Mouse (Mus musculus) c-Kit-positive CD71-positive TER-119-positive erythroid progenitor cells, embryonic 14.5 days (primary cell): ENCODE data around the gene Irf2.

Experiments used
- DNase-seq: peaks from one replicate; pipeline ENCODE4 v3.0.0-alpha.2; 2013; ENCODE audit warnings: low spot score

Gene Irf2

DNA sequence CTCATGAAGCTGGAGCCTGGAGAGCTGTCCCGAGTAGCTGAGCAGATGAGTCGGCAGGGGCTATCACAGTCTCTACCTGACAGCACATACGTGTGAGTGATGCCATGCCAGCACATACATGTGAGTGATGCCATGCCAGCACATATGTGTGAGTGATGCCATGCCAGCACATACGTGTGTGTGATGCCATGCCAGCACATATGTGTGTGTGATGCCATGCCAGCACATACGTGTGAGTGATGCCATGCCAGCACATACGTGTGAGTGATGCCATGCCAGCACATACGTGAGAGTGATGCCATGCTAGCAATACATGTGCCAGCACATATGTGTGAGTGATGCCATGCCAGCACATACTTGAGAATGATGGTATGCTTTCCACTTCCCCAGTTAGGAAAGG is 18.6 kb downstream of the Irf2 start:
- DNase-seq, result no peak

DNA sequence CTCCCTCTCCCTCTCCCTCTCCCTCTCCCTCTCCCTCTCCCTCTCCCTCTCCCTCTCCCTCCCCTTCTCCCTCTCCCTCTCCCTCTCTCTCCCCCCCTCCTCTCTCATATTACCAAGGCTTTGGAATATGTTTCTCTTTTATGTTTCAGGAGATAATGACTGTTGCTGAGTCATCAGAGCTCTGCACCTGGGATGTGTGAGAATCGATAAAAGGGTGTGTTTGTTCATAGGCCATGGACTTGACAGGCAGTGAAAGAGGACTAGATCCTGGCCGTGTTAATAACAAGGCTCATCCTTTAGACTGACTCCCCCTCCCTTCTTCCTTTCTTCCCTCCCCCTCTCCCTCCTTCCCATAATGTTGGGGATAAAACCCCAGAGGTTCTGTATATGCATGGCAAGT is 19.1 kb downstream of the Irf2 start:
- peak; percentile 69 for DNase-seq

DNA sequence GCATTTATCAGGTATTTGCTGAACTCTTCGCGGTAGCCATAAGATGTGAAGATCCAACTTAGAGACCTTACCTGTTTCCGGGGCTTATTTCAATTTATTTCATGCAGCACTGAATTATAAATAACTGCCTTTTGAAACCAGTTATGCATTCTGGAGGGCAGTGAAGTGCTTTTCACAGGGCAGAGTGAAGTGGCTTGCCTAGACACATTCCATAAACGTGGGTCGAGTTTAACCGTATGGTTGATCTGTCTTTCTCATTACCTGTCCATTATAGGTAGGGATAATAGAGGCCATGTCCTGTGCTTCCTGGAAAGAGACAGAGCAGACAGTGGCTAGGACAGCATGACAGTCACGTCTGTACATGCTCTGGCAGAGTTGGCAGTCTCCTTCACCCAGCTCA is 20.0 kb downstream of the Irf2 start:
- no peak for DNase-seq

DNA sequence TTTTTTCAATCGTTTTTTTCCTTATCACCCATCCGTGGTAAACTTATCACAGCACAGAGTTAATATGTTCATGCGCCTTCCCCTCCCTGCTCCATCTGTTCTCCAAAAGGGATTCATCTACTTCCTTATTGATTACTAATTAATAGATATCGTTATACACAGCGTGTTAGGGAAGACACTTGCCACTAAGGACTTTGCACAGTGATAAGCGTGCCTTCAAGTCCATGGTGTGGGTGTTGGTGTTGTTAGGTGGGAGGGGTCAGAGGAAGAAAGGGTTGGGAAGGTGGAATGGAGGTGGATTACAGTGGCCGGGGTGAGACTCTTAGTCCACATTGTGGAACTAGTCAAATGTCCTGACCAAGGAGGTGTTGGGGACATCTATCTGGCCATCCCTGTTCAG is 21.2 kb downstream of the Irf2 start:
- no peak for DNase-seq

DNA sequence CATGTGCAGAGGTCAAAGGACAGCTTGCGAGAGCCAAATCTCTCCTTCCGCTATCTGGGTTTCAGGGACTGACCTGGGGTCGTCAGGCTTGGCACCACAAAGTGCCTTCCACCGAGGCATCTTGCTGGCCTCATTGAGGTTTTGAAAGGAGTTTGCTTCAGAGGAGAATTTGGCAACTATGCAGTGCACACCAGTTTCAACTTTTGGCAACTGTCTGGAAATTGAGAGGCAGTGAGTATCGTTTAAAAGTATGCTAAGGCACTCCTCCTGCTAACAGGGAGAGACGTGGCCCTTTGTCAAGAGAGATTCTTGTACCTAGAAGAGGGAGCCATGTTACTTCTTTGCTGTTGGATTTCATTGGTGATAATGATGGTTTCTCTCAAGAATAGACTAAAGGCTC is 21.9 kb downstream of the Irf2 start:
- no peak for DNase-seq

DNA sequence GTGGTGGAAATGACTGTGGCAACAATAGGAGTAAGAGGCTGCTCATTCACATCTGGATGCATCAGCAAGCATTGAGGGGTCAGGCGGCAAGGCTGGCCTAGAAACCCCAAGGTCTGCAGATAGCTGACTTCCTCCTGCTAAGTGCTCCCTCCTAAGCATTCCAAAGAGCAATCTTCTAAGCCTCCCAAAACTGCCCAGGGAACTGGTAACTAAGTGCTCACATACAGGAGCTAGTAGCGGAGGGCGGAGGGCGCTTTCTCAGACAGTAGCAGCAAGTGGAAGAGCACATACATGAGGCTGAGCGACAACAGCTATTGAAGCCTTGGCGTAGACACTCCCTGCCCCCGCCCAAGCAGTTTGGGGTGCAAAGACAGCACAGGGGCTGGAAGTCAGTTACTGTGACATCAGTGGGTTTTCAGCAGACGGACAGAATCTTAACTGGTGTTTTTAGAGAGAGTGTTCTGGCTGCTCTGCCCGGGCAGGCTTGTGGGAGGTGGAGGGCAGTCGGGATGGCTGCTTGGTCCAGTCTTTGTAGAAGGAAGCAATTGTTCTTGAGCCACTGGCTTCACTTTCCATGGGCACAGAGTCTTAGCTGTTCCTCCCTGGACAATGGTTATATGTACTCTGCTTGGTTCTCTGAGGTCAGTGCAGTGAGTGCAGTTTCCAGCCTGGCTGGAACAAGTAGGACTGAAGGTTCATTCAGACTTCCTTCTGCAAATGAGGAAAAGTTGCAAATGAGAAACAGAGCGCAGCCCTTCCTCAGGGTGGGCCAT is 30.1 kb downstream of the Irf2 start:
- DNase-seq, result no peak

DNA sequence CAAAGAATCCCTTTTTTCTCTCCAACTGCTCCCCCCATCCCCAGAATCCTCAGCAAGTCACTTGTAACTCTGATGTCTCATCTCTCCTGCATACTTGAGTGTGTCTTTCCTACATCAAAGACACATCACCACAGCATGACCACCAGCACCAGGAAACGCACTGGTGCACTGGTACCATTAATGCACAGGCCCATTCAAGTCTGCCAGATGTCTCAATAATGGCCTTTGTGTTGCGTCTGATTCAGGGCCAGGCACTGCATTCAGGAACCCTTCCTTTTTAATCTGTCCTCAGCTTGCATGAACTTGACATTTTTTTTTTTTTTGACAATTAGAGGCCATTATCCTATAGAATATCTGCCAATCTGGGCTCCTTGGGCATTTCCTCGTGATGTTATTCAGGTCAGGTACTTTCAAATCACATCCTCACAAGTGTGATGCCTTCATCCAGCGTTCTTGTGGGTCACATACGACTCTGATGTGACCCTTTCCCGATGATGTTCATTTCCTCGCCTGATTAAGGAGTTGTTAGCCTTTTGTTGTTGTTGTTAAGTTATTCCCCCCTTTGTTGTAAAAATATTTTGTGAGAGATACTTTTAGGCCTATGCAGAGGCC is 31.5 kb downstream of the Irf2 start:
- DNase-seq, result no peak

DNA sequence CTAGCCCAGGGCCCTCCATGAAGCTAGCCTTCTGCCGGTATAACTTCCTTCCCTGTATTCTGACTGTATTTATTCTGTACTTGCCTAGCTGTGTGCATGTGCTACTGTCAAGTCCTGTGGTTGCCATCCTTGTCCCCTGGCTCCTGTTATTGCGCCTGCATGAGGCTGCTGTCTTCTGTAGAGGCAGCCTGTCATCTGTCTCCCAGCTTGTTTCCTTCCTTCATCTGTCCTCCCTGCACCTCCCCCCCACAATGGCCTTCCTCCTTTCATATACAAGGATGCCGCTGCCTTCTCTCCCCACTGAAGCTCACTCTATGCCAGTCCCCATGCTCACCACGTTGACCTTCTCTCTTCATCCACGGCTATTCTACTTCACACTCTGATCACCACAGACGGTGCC is 33.3 kb downstream of the Irf2 start:
- DNase-seq, result no peak

DNA sequence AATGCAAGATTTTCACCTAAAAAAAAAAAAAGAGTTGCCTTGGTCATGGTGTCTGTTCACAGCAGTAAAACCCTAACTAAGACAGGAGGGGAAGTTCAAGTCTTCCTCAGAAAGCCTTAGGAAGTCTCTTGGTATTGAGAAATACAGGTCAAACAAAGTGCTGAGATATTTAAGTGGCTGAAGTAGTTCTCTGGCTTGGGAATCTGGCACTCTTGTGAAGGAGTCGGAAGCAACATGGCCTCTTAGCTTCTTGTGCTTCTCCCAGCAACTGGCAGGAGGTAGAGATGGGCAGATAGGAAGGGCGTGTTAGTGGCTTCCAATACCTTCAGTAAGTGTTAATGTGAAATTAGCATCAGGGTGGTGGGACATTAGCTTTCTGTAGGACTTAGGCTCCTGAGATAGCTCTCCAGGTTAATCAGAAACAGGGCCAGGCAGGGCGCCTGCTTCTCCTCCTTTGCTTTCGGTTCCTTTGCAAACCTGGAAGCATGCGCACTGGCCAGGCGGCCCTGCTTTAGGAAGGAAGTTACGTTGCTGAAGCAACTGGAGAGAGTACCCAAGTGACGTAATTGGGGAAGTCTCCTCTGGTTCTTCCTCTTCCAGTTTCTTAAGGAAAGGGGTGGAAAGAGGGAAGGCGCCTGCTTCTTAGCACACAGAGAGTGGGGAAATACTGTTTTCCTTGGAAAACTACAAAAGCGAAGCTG is 38.4 kb downstream of the Irf2 start:
- DNase-seq, result no peak

DNA sequence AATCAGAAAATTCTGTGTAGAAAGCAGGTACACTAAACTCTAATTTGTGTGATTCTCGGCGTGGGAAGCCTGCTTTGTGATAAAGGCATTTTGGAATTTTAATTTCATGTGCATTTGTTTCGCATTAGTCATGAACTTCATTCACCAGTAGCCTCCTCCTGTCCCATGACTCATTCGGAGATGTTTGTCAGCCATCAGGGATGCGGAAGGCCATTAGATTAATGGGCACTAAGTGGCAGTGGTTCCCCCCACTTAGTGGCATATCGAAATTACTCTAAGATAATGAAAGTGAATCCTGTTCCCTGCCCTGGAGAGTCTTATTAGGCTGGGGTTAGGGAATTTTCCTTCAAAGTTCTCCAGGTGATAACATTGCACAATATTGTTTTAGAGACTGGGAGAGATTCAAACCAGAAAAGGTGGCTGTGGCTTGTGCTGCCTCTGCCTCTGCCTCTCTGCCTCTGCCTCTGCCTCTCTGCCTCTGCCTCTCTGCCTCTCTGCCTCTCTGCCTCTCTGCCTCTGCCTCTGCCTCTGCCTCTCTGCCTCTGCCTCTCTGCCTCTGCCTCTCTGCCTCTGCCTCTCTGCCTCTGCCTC is 41.6 kb downstream of the Irf2 start:
- DNase-seq, result no peak

DNA sequence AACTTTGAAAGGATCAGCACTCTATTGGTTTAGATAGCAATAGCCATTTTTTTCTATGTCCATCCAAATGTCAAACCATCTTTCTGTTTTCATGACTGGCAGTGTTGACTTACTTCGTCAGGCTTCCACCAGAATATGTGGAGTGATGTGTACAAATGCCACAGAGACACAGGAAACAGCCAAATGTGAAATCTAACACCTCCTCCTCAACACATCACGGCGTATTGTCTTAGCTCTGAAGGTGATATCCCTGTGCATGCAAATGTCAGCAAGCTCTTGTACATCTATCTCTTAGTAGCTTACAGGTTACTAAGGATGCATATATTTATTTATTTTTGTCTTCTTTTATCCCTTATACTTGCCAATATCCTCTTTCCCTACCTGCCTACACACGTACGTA is 42.7 kb downstream of the Irf2 start:
- DNase-seq, result no peak

DNA sequence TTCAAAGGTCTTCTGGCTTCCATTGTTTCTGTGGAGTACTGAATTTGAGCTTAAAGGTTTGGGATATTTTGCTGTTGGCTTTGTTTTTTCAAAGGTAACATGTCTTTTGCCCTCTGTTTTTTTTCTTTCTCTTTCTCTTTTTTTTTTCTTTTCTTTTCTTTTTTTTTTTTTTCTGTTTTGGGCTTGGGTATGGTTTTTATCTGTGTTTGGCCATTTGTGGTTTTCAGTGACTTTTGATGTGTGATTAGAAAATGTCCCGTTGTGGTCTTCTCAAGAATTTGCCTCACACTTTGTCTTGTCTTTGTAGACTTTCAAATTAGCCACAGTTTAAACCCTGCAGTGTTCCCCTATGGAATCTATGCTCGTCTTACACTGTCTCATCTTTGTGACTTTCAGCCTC is 45.5 kb downstream of the Irf2 start:
- DNase-seq, result no peak

DNA sequence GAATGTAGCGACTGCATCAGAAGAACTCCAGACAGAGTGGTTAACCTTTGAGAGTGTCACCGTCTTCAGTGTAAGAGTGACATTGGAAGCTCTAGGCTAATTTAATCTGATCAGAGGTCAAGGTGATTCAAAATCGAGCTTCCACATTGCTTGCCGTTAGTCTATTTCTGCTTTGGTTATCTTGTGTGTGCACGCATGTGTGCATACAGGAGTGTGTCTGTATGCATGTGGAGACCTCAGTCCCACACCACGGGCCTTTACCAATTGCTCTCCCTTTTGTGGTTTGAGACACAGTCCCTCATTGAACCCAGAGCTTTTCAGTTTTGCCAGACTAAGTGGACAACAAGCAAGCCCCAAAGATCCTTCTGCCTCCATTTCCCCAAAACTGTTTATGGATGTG is 46.4 kb downstream of the Irf2 start:
- DNase-seq, result no peak

DNA sequence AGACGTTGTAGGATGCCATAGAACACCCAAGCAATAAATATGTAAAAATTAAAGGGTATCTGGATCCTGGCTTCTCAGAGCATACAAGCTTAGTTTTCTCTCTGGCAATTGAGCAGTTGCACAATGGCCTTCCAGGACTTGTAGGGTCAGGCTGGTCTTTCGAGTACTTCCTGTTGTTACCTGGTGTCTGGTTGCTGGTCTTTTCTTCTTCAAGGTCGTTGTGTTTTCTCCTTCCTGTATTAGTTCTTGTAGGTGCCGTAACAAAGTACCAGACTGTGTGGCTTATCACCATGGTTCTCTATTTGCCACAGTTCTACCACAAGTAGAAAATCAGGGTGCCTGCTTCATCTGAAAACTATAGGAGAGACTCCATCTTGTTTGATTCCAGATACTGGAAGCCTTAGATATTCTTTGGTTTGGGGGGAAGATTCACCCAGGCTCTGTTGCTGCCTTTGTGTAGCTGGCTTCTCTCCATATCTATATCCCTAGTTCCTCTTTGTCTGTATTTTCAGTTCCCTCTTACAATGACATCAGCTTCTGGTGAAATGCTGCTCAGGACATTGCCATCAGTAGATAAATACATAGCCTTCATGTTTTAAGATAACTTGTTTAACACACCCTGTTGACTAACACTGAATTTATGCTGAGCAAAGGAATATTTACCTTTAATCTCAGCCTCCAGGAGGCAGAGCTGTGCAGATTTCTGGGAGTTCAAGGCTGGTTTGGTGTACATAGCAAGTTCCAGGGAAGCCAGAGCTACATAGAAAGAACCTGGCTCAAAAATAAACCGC is 49.8 kb downstream of the Irf2 start:
- peak; percentile 53 for DNase-seq

DNA sequence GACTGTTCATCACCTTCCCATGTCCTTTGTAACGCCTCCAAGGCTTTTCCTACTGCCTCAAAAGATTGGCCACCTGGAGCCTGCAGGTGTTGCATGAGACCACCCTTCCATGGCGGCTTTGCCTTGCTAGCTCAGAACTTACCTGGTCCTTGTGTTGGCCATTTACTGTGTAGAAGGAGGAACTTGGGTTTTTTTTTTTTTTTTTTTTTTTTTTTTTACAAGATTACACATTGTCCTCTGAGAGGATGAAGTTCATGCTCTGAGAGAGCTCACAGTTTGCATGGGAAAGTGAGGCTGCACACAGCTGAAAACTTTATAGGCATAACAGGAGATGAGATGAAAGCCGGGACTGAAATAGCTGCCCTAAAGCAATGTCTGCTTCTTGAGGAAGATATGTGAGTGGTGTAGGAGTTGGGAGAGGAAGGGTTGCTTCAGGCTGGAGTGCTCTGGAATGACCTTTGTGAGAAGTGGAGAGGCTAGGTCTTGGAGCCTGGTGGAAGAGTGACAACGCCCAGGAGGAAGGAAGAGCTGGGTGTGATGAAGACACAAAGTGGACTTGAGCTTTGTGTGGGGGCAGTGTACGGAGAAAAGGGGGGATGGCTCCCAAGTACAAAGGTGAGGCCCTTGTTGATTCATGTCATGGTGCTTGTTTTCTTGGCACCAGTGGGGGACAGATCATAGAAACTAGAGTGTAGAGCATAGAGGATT is 52.3 kb downstream of the Irf2 start:
- DNase-seq, result no peak

DNA sequence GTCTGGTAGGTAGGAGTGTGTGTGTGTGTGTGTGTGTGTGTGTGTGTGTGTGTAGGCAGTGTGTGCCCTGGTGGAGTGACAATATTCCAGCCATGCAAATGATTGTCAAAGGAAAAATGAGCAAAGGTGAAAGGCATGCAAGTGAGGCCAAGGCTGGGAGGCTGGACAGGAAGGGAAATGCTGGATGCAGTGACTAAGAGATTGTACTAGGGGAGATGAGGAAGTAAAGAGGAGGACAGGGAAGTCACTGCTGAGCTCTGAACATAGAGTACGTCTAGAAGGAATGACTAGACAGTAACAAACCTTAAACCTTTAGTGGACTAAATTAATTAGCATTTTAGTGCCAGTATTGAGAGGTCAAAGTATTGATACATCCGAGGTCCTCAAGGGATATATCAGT is 53.1 kb downstream of the Irf2 start:
- DNase-seq, result no peak

DNA sequence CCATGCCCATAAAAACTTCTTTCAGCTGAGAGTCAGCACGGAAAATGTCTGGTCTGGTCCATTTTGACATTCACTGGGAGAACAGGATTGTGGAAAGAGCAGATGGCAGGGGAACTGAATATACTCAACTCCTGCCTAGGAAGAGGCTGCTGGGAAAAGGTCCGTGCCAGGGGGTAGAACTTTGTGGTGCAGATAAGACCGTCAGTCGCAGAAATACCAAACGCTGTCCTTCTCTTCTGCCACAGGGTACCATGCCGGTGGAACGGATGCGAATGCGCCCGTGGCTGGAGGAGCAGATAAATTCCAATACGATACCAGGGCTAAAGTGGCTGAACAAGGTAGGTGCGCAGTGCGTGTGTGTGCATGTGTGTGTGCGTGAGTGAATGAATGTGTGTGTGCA is 53.7 kb downstream of the Irf2 start:
- no peak for DNase-seq

DNA sequence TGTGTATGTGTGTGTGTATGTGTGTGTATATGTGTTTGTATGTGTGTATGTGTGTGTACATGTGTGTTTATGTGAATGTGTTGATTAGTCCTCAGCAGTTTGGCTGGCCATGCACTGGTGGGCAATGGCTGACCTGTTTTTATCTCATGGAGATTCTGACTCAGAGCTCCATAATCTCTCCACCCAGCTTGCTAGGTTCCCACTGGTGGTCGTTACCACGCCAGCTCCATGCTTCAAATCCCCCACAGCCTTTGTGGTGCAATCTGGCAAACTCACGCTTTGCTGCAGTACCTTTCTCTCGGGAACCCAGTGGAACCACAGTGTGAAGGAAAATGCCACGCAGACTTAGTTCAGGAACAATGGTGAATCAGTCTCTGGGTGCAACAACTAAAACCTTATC is 54.8 kb downstream of the Irf2 start:
- DNase-seq, result no peak

DNA sequence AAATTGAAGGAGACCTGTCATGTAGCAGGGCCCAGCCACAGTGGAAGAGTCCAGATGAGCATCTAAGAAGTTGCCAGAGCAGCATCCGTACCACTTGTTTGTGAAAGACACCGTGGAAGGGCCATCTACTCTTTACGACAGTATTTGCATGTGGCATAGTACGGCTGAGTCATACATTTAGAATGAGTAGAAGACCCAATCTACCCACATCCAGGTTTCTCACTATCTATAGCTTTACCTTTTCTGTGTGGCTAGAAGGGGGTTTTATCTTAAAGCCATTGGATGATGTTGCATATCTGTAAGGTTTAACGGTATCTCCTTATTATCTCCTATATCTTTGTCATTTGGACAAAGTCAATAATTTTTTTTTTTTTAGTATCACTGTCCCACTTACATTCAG is 59.7 kb downstream of the Irf2 start:
- no peak for DNase-seq

DNA sequence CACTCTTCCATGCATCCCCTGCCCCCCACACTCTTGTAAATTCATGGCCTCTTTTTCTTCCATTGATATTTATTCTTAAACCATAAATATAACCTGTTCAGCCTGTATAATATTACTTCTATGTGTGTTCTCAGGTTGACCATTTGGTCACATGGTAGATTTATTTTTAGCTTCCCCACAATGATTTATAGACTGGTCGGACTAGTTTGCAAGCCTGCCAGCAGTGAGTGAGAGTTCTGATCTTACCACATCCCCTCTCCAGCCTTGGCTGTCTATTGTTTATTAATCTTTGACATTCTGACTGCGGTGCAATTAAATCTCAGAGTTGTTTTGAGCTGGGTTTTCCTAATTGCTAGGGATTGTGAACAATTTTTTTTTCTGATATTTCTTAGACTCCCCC is 60.2 kb downstream of the Irf2 start:
- DNase-seq, result no peak

DNA sequence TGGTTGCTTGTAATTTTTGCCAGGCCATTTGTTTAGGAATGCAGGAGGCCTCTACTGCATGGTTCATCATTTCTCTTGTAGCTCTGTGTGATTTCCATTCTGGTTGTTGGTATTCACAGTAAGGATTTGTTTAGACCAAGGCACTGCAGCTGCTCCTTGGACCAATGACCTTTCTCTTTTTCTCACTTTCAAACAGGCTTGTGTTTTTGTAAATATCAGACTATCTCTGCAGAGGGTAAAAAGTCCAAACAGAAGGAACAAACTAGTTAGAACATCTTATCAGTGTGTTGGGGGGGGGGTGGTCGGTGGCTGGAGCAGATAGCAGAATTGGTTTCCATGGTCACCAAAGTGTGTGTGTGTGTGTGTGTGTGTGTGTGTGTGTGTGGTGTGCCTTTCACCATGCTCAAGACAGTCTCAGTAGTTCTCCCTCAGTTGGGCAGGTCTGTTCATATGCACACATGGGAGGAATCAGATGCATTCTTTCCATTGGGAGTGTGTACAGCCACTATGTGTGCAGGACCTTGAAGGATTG is 61.7 kb downstream of the Irf2 start:
- DNase-seq, result no peak
